Mouse (Mus musculus): ENCODE measurements around the gene Gpr183.

Gpr183 gene

GRCm38 (mm10) chr14:121957176-121957871 lies 7.7 kb downstream of the Gpr183 start:
- no peak for DNase-seq (ENCODE audit: inconsistent ontology term)

GRCm38 (mm10) chr14:121956291-121956690 lies 8.7 kb downstream of the Gpr183 start:
- no peak for DNase-seq (ENCODE audit: inconsistent ontology term)

GRCm38 (mm10) chr14:121955176-121955795 lies 9.7 kb downstream of the Gpr183 start:
- DNase-seq (ENCODE audit: inconsistent ontology term): no peak

- no peak for DNase-seq (ENCODE audit: inconsistent ontology term)
Measured at GRCm38 (mm10) chr14:121954608-121955007, 10.4 kb downstream of the Gpr183 start.

- no peak for DNase-seq (ENCODE audit: inconsistent ontology term)
Measured at GRCm38 (mm10) chr14:121954129-121954528, 10.9 kb downstream of the Gpr183 start.

- no peak for DNase-seq (ENCODE audit: inconsistent ontology term)
Measured at GRCm38 (mm10) chr14:121952046-121952400, 13.0 kb downstream of the Gpr183 start.

- DNase-seq (ENCODE audit: inconsistent ontology term): no peak
Measured at GRCm38 (mm10) chr14:121951399-121952045, 13.5 kb downstream of the Gpr183 start.

- DNase-seq (ENCODE audit: inconsistent ontology term): no peak
Measured at GRCm38 (mm10) chr14:121949897-121950296, 15.1 kb downstream of the Gpr183 start.

GRCm38 (mm10) chr14:121949436-121949835 lies 15.6 kb downstream of the Gpr183 start:
- no peak for DNase-seq (ENCODE audit: inconsistent ontology term)

GRCm38 (mm10) chr14:121947966-121948365 lies 17.0 kb downstream of the Gpr183 start:
- DNase-seq (ENCODE audit: inconsistent ontology term): no peak

GRCm38 (mm10) chr14:121947201-121947760 lies 17.7 kb downstream of the Gpr183 start:
- no peak for DNase-seq (ENCODE audit: inconsistent ontology term)

- DNase-seq (ENCODE audit: inconsistent ontology term): no peak
Measured at GRCm38 (mm10) chr14:121946728-121947127, 18.3 kb downstream of the Gpr183 start.

- no peak for DNase-seq (ENCODE audit: inconsistent ontology term)
Measured at GRCm38 (mm10) chr14:121946131-121946530, 18.9 kb downstream of the Gpr183 start.

- no peak for DNase-seq (ENCODE audit: inconsistent ontology term)
Measured at GRCm38 (mm10) chr14:121939582-121939981, 25.4 kb downstream of the Gpr183 start.

GRCm38 (mm10) chr14:121938256-121939191 lies 26.5 kb downstream of the Gpr183 start:
- no peak for DNase-seq (ENCODE audit: inconsistent ontology term)

GRCm38 (mm10) chr14:121937601-121938255 lies 27.3 kb downstream of the Gpr183 start:
- no peak for DNase-seq (ENCODE audit: inconsistent ontology term)

- no peak for DNase-seq (ENCODE audit: inconsistent ontology term)
Measured at GRCm38 (mm10) chr14:121936856-121937255, 28.1 kb downstream of the Gpr183 start.

- no peak for DNase-seq (ENCODE audit: inconsistent ontology term)
Measured at GRCm38 (mm10) chr14:121936356-121936755, 28.6 kb downstream of the Gpr183 start.

- no peak for DNase-seq (ENCODE audit: inconsistent ontology term)
Measured at GRCm38 (mm10) chr14:121934597-121934946, 30.4 kb downstream of the Gpr183 start.

GRCm38 (mm10) chr14:121933906-121934596 lies 30.9 kb downstream of the Gpr183 start:
- DNase-seq (ENCODE audit: inconsistent ontology term): no peak

GRCm38 (mm10) chr14:121932180-121932579 lies 32.8 kb downstream of the Gpr183 start:
- DNase-seq (ENCODE audit: inconsistent ontology term): no peak

Measured in Muller cell, postnatal 12 days (primary cell).